Mouse (Mus musculus) bone marrow macrophage, adult 2 months (primary cell): ENCODE data around the gene Mthfsd.

Experiments
- CTCF ChIP-seq: IDR thresholded peaks from 2 replicates; pipeline ENCODE4 v1.5.1; 2012; ENCODE audit warnings: low read depth, mild to moderate bottlenecking, low read length, moderate library complexity
- POLR2A ChIP-seq: IDR thresholded peaks from 2 replicates; pipeline ENCODE4 v1.6.1; 2012; ENCODE audit warnings: mild to moderate bottlenecking, low read depth, low read length, borderline replicate concordance

DNA sequence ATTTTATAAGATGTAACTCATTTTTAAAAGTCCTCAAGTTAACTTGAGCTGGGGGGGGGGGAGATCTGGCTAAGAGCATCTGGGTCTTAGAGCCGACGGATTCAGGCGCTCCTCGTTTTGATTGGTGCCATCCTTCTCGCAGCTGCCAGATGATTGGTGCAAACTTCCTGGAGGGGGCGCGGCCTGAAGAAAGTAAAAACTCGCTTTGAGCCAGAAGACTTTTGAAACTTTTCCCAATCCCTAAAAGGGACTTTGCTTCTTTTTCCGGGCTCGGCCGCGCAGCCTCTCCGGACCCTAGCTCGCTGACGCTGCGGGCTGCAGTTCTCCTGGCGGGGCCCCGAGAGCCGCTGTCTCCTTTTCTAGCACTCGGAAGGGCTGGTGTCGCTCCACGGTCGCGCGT lies 7.8 kb upstream of the Mthfsd start, which contains the start of gene Foxc2:
- TF ChIP-seq CTCF = no peak
- TF ChIP-seq POLR2A = no peak
